Mouse (Mus musculus): ENCODE results near the gene Tmem220. TPM values are rescaled to one million over a fixed set of nuclear protein-coding genes. Genes with fewer than 3 reads are reported as not detected.
"Not testable (repeated sequence)": the region's sequence is repeated elsewhere in the genome, so short reads cannot be mapped to it uniquely, and the experiment has no call there.

Tmem220 gene
- polyA plus RNA-seq, 1 experiment from 2014 or later: 0.99 TPM

GRCm38 (mm10) chr11:67022354-67023115 lies 2.4 kb upstream of the Tmem220 start:
- H3K27me3 ChIP-seq (ENCODE audit: low read depth, poor library complexity, severe bottlenecking): peaks cover 45% of the 10 kb centered on the region
- H3K9me3 ChIP-seq (replicated peaks): no peaks in the 10 kb centered on the region
- peaks cover 48% of the 10 kb centered on the region for H3K4me1 ChIP-seq
- WGBS: 90% methylated on average over 13 of the region's 13 CpGs
- no peak for DNase-seq (ENCODE audit: low spot score)
- H3K36me3 ChIP-seq: no peaks in the 10 kb centered on the region
- no peak overlapping the region for H3K4me3 ChIP-seq
- H3K27ac ChIP-seq (replicated peaks): no peak overlapping the region

DNA sequence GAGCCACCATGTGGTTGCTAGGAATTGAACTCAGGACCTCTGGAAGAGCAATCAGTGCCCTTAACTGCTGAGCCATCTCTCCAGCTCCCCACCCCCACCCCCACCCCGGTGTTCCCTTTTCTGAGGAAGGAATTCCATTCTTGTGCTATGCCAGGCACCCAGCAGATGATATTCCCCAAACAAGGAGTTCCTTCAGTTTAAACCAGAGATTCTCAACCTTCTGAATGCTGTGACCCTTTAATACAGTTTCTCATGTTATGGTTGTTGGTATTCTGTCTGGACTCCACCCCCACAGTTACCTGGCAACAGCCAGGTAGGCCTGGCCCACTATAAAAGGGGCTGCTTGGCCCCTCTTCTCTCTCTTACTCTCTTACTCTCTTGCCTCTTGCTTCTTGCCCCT lies 1.8 kb upstream of the Tmem220 start:
- Histone ChIP-seq H3K27me3 (ENCODE audit: low read depth, poor library complexity, severe bottlenecking) (peaks cover 44% of the 10 kb centered on the region), H3K4me1 (peaks cover 41% of the 10 kb centered on the region)
- not testable (repeated sequence) for H3K9me3 ChIP-seq (replicated peaks); DNase-seq (ENCODE audit: low spot score); H3K36me3 ChIP-seq; H3K4me3 ChIP-seq; H3K27ac ChIP-seq (replicated peaks)
- 38% methylated on average over 1 of the region's 1 CpGs for WGBS

GRCm38 (mm10) chr11:67023802-67024340 lies 1.1 kb upstream of the Tmem220 start:
- Histone ChIP-seq H3K9me3 (replicated peaks) (no peaks in the 10 kb centered on the region), H3K36me3 (no peaks in the 10 kb centered on the region), H3K27ac (replicated peaks) (no peak overlapping the region), H3K27me3 (ENCODE audit: low read depth, poor library complexity, severe bottlenecking) (peaks cover 37% of the 10 kb centered on the region), H3K4me1 (peaks cover 35% of the 10 kb centered on the region), H3K4me3 (no peak overlapping the region)
- WGBS: 22% methylated on average over 6 of the region's 6 CpGs
- DNase-seq (ENCODE audit: low spot score): no peak

- Histone ChIP-seq H3K9me3 (replicated peaks) (no peaks in the 10 kb centered on the region), H3K27me3 (ENCODE audit: low read depth, poor library complexity, severe bottlenecking) (no peaks in the 10 kb centered on the region), H3K4me1 (no peaks in the 10 kb centered on the region), H3K27ac (replicated peaks) (no peak overlapping the region), H3K36me3 (0 out of 2 replicates have a peak, but pooled peaks cover under 1% of the 10 kb centered on the region), H3K4me3 (no peak overlapping the region)
- WGBS: 62% methylated on average over 16 of the region's 16 CpGs
- no peak for DNase-seq (ENCODE audit: low spot score)
Observed at GRCm38 (mm10) chr11:67030904-67031602, 6.1 kb downstream of the Tmem220 start.

DNA sequence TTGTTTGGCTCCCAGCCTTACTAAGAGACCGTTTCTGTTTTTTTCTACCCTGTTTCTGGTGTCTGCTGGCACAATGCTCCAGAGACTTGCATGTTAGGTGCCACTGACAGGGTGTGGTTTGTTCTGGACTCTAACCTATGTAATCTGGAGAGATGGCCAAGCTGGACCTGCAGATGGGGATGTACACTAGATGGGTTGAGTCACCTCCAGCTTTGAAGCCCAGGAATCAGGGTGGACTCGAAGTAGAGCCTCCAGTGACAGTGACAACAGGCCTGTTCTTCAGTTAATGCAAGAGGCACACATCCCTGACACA lies 6.6 kb downstream of the Tmem220 start:
- 81% methylated on average over 2 of the region's 2 CpGs for WGBS

DNA sequence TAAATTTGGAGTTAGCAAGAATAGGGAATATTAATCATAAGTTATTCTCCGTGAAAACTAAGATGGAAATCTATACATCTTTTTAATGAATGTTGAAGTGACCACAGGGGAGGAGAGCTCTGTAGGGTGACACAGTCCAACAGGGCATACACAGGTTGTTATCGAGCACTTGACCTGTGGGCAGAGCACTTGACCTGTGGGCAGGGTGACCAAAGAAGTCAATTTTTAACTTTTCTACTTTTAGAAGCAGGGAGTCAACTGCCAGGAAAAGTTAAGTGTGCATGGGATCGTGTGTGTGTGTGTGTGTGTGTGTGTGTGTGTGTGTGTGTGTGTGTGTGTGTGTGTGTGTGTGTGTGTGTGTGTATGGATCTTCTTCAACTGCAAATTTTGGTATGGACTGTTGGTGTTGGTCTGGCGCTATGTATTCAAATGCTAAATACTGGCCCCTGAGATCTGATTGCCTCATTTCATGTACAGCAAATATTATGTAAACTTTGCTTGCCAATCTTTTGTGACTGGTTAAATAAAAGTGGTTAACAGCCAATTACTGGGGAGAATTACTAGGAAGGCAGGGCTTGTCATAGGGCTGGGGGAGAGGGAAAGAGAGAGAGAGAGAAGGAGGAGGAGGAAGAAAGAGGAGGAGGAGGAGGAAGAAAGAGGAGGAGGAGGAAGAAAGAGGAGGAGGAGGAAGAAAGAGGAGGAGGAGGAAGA lies 10.0 kb downstream of the Tmem220 start:
- WGBS: 89% methylated on average over 4 of the region's 4 CpGs
- Histone ChIP-seq H3K27ac (replicated peaks) (no peak overlapping the region), H3K4me1 (no peaks in the 10 kb centered on the region), H3K36me3 (peaks cover 32% of the 10 kb centered on the region), H3K4me3 (no peak overlapping the region), H3K27me3 (ENCODE audit: low read depth, poor library complexity, severe bottlenecking) (no peaks in the 10 kb centered on the region), H3K9me3 (replicated peaks) (no peaks in the 10 kb centered on the region)
- DNase-seq (ENCODE audit: low spot score): no peak

More for the DNA sequence above, 6.6 kb downstream of the Tmem220 start:
- DNase-seq (ENCODE audit: low spot score): no peak
- Histone ChIP-seq H3K4me1 (no peaks in the 10 kb centered on the region), H3K4me3 (no peak overlapping the region), H3K9me3 (replicated peaks) (no peaks in the 10 kb centered on the region), H3K27me3 (ENCODE audit: low read depth, poor library complexity, severe bottlenecking) (no peaks in the 10 kb centered on the region), H3K27ac (replicated peaks) (no peak overlapping the region), H3K36me3 (0 out of 2 replicates have a peak, but pooled peaks cover 3% of the 10 kb centered on the region)

- Histone ChIP-seq H3K4me3 (no peak overlapping the region), H3K27me3 (ENCODE audit: low read depth, poor library complexity, severe bottlenecking) (no peaks in the 10 kb centered on the region), H3K27ac (replicated peaks) (no peak overlapping the region), H3K4me1 (no peaks in the 10 kb centered on the region), H3K36me3 (peaks cover 45% of the 10 kb centered on the region), H3K9me3 (replicated peaks) (no peaks in the 10 kb centered on the region)
- DNase-seq (ENCODE audit: low spot score): no peak
- 95% methylated on average over 6 of the region's 6 CpGs for WGBS
Observed at GRCm38 (mm10) chr11:67036229-67036628, 11.3 kb downstream of the Tmem220 start.

- Histone ChIP-seq H3K27ac (replicated peaks) (no peak overlapping the region), H3K9me3 (replicated peaks) (no peaks in the 10 kb centered on the region), H3K4me3 (no peak overlapping the region), H3K4me1 (no peaks in the 10 kb centered on the region), H3K27me3 (ENCODE audit: low read depth, poor library complexity, severe bottlenecking) (no peaks in the 10 kb centered on the region), H3K36me3 (peaks cover 52% of the 10 kb centered on the region)
- DNase-seq (ENCODE audit: low spot score): no peak
- 95% methylated on average over 9 of the region's 9 CpGs for WGBS
Observed at GRCm38 (mm10) chr11:67036892-67037291, 11.9 kb downstream of the Tmem220 start.

DNA sequence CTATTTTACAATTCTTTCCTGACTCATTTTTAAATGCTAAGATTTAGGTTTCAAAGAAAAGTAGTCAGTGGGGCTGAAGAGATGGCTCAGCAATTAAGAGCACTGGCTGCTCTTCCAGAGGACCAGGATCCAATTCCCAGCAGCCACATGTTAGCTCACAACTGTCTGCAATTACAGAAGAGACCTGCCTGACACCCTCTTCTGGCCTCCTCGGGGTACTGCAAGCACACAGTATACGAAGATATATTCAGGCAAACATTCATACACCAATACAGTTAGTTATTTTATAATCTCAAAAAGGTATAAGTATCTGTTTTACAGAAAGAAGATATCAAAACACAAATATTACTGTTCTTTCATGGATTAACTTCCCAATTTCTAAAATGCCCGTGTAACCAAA lies 14.8 kb downstream of the Tmem220 start:
- Histone ChIP-seq H3K27me3 (ENCODE audit: low read depth, poor library complexity, severe bottlenecking) (no peaks in the 10 kb centered on the region), H3K36me3 (peaks cover 57% of the 10 kb centered on the region), H3K27ac (replicated peaks) (no peak overlapping the region), H3K9me3 (replicated peaks) (no peaks in the 10 kb centered on the region), H3K4me1 (peaks cover 6% of the 10 kb centered on the region), H3K4me3 (no peak overlapping the region)
- WGBS: 88% methylated on average over 3 of the region's 3 CpGs
- DNase-seq (ENCODE audit: low spot score): no peak

GRCm38 (mm10) chr11:67040483-67040882 lies 15.5 kb downstream of the Tmem220 start:
- no peak overlapping the region for H3K27ac ChIP-seq (replicated peaks)
- H3K36me3 ChIP-seq: peaks cover 63% of the 10 kb centered on the region
- no peaks in the 10 kb centered on the region for H3K27me3 ChIP-seq (ENCODE audit: low read depth, poor library complexity, severe bottlenecking)
- no peak for DNase-seq (ENCODE audit: low spot score)
- H3K4me3 ChIP-seq: no peak overlapping the region
- WGBS: 96% methylated on average over 6 of the region's 6 CpGs
- no peaks in the 10 kb centered on the region for H3K9me3 ChIP-seq (replicated peaks)
- H3K4me1 ChIP-seq: peaks cover 6% of the 10 kb centered on the region

- Histone ChIP-seq H3K36me3 (peaks cover 58% of the 10 kb centered on the region), H3K27ac (replicated peaks) (no peak overlapping the region), H3K4me3 (no peak overlapping the region), H3K4me1 (peaks cover 6% of the 10 kb centered on the region), H3K27me3 (ENCODE audit: low read depth, poor library complexity, severe bottlenecking) (no peaks in the 10 kb centered on the region), H3K9me3 (replicated peaks) (no peaks in the 10 kb centered on the region)
- WGBS: 41% methylated on average over 8 of the region's 8 CpGs
- no peak for DNase-seq (ENCODE audit: low spot score)
Observed at GRCm38 (mm10) chr11:67043007-67043406, 18.1 kb downstream of the Tmem220 start.

DNA sequence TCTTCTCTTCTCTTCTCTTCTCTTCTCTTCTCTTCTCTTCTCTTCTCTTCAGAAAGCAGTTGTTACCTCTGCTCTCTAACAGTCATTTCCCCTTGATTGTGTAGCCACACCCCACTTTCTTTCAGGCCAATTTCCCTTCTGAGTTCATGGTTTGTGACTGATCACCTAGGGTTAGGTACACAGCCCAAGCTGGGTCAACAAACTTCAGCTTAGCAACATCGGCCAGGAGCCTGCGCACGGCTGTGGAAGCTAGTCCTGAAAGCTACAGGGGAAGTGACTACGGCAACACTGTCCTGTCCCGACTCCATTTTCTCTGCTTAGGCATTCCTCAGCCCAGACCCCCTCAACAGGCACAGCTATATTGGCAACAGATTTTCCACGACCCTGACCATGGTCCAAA lies 20.0 kb downstream of the Tmem220 start:
- H3K4me1 ChIP-seq: peaks cover 6% of the 10 kb centered on the region
- DNase-seq (ENCODE audit: low spot score): no peak
- peaks cover 52% of the 10 kb centered on the region for H3K36me3 ChIP-seq
- 85% methylated on average over 6 of the region's 6 CpGs for WGBS
- H3K9me3 ChIP-seq (replicated peaks): no peaks in the 10 kb centered on the region
- H3K27ac ChIP-seq (replicated peaks): no peak overlapping the region
- no peak overlapping the region for H3K4me3 ChIP-seq
- no peaks in the 10 kb centered on the region for H3K27me3 ChIP-seq (ENCODE audit: low read depth, poor library complexity, severe bottlenecking)

Data from midbrain, embryonic 10.5 days (tissue).